Mouse (Mus musculus) fibroblast of lung, adult 2 months (primary cell): ENCODE results near the gene Csn3.

ENCODE experiments used
- DNase-seq: peaks from one replicate; pipeline ENCODE4 v3.0.0-alpha.2; 2011; ENCODE audit warnings: low read depth

The Csn3 gene

GRCm38 (mm10) chr5:87925372-87925771 is at the start of gene Csn3:
TSS of gene Csn3 (plus strand) at chr5:87925579.
- no peak for DNase-seq

GRCm38 (mm10) chr5:87884729-87885128 is 40.6 kb upstream of the Csn3 start, which contains the start of gene Odam:
TSS of gene Odam (plus strand) at chr5:87885029.
- DNase-seq = no peak

GRCm38 (mm10) chr5:87931603-87932002 is 6.2 kb downstream of the Csn3 start:
- no peak for DNase-seq

- DNase-seq = no peak
Measured at GRCm38 (mm10) chr5:87940752-87941151, 15.4 kb downstream of the Csn3 start.

GRCm38 (mm10) chr5:87942515-87942914 is 17.1 kb downstream of the Csn3 start:
- DNase-seq = no peak

- no peak for DNase-seq
Measured at GRCm38 (mm10) chr5:87951836-87952235, 26.5 kb downstream of the Csn3 start.

GRCm38 (mm10) chr5:87969201-87969600 is 43.8 kb downstream of the Csn3 start, which contains the start of the genes 2310003L06Rik and Gm28434:
TSS of gene 2310003L06Rik (plus strand) at chr5:87969459.
TSS of gene Gm28434 (plus strand) at chr5:87969517.
- no peak for DNase-seq

- DNase-seq = no peak
Measured at GRCm38 (mm10) chr5:87979139-87979538, 53.8 kb downstream of the Csn3 start, which contains the start of gene Cabs1. TSS of gene Cabs1 (plus strand) at chr5:87979439.
